Mouse (Mus musculus) hindbrain, embryonic 15.5 days (tissue): Measurements from ENCODE around the gene Cct2. TPM values are rescaled to one million over a fixed set of nuclear protein-coding genes. Genes with fewer than 3 reads are reported as not detected.

ENCODE experiments used
- ATAC-seq: fragments of 200-750 bp; cut with Nextera tagmentation; 2 replicates; pipeline ENCODE4 v1.8.0; 2017; ENCODE audit warnings: low read depth, moderate number of reproducible peaks, moderate TSS enrichment; ENCODE audit not compliant: low FRiP score
- H3K27ac ChIP-seq: fragments of 300-500 bp; sonication (generic); replicated peaks from 2 replicates; pipeline ENCODE4 v1.5.1; 2015; ENCODE audit warnings: mild to moderate bottlenecking, inconsistent platforms
- H3K27me3 ChIP-seq: fragments of 300-500 bp; sonication (generic); 2 replicates; pipeline ENCODE4 v1.6.1; 2015; ENCODE audit warnings: control low read depth, inconsistent platforms
- H3K36me3 ChIP-seq: fragments of 300-500 bp; sonication (generic); 2 replicates; pipeline ENCODE4 v1.6.1; 2015; ENCODE audit warnings: control low read depth, inconsistent platforms
- H3K4me1 ChIP-seq: fragments of 300-500 bp; sonication (generic); replicated peaks from 2 replicates; pipeline ENCODE4 v1.6.1; 2015; ENCODE audit warnings: control low read depth, inconsistent platforms
- H3K4me2 ChIP-seq: fragments of 300-500 bp; sonication (generic); 2 replicates; pipeline ENCODE4 v1.6.1; 2015; ENCODE audit warnings: moderate library complexity, mild to moderate bottlenecking, inconsistent platforms
- H3K4me3 ChIP-seq: fragments of 300-500 bp; sonication (generic); 2 replicates; pipeline ENCODE4 v1.5.1; 2015; ENCODE audit warnings: mild to moderate bottlenecking, inconsistent platforms
- H3K9ac ChIP-seq: fragments of 300-500 bp; sonication (generic); 2 replicates; pipeline ENCODE4 v1.6.1; 2015; ENCODE audit warnings: inconsistent platforms
- H3K9me3 ChIP-seq: fragments of 300-500 bp; sonication (generic); 2 replicates; pipeline ENCODE4 v1.6.1; 2016; ENCODE audit warnings: control low read depth, inconsistent platforms
- WGBS: fragments of 180-500 bp; shearing (Covaris S2); methylation state at CpG from one replicate; pipeline ENCODE4 v1.1.7; 2015; 5-methylcytosine and 5-hydroxymethylcytosine counted together
- polyA plus RNA-seq: library from polyadenylated mRNA; unstranded; fragments of >200 nt; fragmentation: Nextera tagmentation; extraction: Ambion mirVana; gene quantifications from 2 replicates; pipeline ENCODE4 v1.2.1, GENCODE M21; 2015

Gene Cct2
- polyA plus RNA-seq = 237 and 245 TPM in 2 replicates

- under 1% methylated on average over 68 of the region's 68 CpGs for WGBS
- no peaks in the 10 kb centered on the region for H3K9me3 ChIP-seq
- peaks cover 36% of the 10 kb centered on the region for H3K36me3 ChIP-seq
- H3K9ac ChIP-seq = peak within 1 kb of the TSS; percentile 90
- peak; percentile 94 for ATAC-seq
- peak within 1 kb of the TSS; percentile 90 for H3K27ac ChIP-seq
- no peaks in the 10 kb centered on the region for H3K27me3 ChIP-seq
- peak within 1 kb of the TSS; percentile 100 for H3K4me3 ChIP-seq
- H3K4me1 ChIP-seq = peaks cover 13% of the 10 kb centered on the region
- peak within 1 kb of the TSS; percentile 88 for H3K4me2 ChIP-seq
Measured at GRCm38 (mm10) chr10:117063254-117064021, at the start of gene Cct2. Gene Cct2, minus strand, starts transcription at chr10:117063814.

GRCm38 (mm10) chr10:117112545-117112944 is 48.9 kb upstream of the Cct2 start:
- H3K4me1 ChIP-seq = peaks cover 8% of the 10 kb centered on the region; the same call in 1 of the 2 replicates
- no peak overlapping the region for H3K9ac ChIP-seq
- ATAC-seq = peak; percentile 61; the same call in 1 of the 2 replicates
- H3K4me2 ChIP-seq = no peak overlapping the region
- no peaks in the 10 kb centered on the region for H3K27me3 ChIP-seq
- H3K4me3 ChIP-seq = no peak overlapping the region
- no peaks in the 10 kb centered on the region for H3K36me3 ChIP-seq
- 66% methylated on average over 2 of the region's 2 CpGs for WGBS
- no peak overlapping the region for H3K27ac ChIP-seq
- no peaks in the 10 kb centered on the region for H3K9me3 ChIP-seq

GRCm38 (mm10) chr10:117111455-117111854 is 47.8 kb upstream of the Cct2 start:
- WGBS = 49% methylated on average over 7 of the region's 7 CpGs
- Histone ChIP-seq H3K9ac (no peak overlapping the region), H3K27ac (no peak overlapping the region), H3K4me1 (peaks cover 8% of the 10 kb centered on the region; the same call in 1 of the 2 replicates), H3K9me3 (no peaks in the 10 kb centered on the region), H3K4me2 (no peak overlapping the region), H3K36me3 (no peaks in the 10 kb centered on the region), H3K27me3 (no peaks in the 10 kb centered on the region), H3K4me3 (no peak overlapping the region)
- ATAC-seq = no peak

DNA sequence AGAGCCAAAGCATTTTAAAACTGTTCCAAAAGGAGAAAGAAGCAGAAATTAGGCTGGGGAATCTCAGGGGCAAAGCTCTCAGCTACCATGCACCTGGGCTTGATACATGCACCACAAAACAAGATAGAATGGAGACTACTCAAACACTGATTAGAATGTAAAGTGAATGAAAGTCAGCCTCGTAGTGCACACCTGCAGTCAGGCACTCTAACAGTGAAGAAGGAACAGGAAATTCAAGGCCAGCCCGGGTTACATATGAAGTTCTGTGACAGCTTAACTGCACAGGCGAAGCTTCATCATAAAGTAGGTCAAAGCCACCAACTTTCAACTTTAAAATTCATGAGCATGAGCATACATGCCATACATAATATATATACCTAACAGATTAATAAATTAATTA is 46.7 kb upstream of the Cct2 start:
- H3K36me3 ChIP-seq = no peaks in the 10 kb centered on the region
- no peak overlapping the region for H3K27ac ChIP-seq
- H3K9me3 ChIP-seq = no peaks in the 10 kb centered on the region
- WGBS = 73% methylated on average over 3 of the region's 3 CpGs
- no peak overlapping the region for H3K4me2 ChIP-seq
- peaks cover 13% of the 10 kb centered on the region for H3K4me1 ChIP-seq
- no peaks in the 10 kb centered on the region for H3K27me3 ChIP-seq
- no peak overlapping the region for H3K4me3 ChIP-seq
- no peak for ATAC-seq
- H3K9ac ChIP-seq = no peak overlapping the region

- no peak overlapping the region for H3K4me3 ChIP-seq
- 26% methylated on average over 3 of the region's 3 CpGs for WGBS
- no peak for ATAC-seq
- H3K9me3 ChIP-seq = no peaks in the 10 kb centered on the region
- no peaks in the 10 kb centered on the region for H3K27me3 ChIP-seq
- H3K4me2 ChIP-seq = no peak overlapping the region
- no peaks in the 10 kb centered on the region for H3K36me3 ChIP-seq
- H3K9ac ChIP-seq = no peak overlapping the region
- peaks cover 18% of the 10 kb centered on the region for H3K4me1 ChIP-seq
- H3K27ac ChIP-seq = no peak overlapping the region
Measured at GRCm38 (mm10) chr10:117106686-117107085, 43.1 kb upstream of the Cct2 start.

DNA sequence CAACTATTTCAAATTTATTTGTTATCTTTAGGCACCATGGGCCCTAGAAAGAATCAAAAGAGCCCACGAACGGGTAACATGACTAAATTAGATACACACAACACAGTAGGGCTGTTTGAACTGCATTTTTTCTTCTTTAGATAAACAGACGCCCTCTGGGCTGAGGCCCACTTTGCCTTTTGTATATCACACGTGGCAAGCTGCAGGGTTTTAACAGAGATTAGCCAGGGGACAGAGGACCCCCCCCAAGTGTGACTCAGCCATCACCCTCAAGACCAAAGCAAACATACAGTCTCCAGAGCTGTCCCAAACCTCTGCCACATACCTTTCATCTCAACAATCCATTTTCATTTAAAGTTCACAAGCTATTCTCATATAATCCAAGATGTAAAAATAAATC is 42.6 kb upstream of the Cct2 start:
- WGBS = 17% methylated on average over 4 of the region's 4 CpGs
- Histone ChIP-seq H3K9me3 (no peaks in the 10 kb centered on the region), H3K9ac (no peak overlapping the region), H3K27ac (no peak overlapping the region), H3K4me1 (peaks cover 18% of the 10 kb centered on the region), H3K4me3 (no peak overlapping the region), H3K4me2 (no peak overlapping the region), H3K27me3 (no peaks in the 10 kb centered on the region), H3K36me3 (no peaks in the 10 kb centered on the region)
- no peak; the same call in 1 of the 2 replicates for ATAC-seq

- no peak for ATAC-seq
- Histone ChIP-seq H3K36me3 (no peaks in the 10 kb centered on the region), H3K27me3 (no peaks in the 10 kb centered on the region), H3K9ac (no peak overlapping the region), H3K4me3 (no peak overlapping the region), H3K4me1 (peaks cover 14% of the 10 kb centered on the region), H3K9me3 (no peaks in the 10 kb centered on the region), H3K27ac (no peak overlapping the region), H3K4me2 (no peak overlapping the region)
- WGBS = 77% methylated on average over 4 of the region's 4 CpGs
Measured at GRCm38 (mm10) chr10:117105015-117105414, 41.4 kb upstream of the Cct2 start.

DNA sequence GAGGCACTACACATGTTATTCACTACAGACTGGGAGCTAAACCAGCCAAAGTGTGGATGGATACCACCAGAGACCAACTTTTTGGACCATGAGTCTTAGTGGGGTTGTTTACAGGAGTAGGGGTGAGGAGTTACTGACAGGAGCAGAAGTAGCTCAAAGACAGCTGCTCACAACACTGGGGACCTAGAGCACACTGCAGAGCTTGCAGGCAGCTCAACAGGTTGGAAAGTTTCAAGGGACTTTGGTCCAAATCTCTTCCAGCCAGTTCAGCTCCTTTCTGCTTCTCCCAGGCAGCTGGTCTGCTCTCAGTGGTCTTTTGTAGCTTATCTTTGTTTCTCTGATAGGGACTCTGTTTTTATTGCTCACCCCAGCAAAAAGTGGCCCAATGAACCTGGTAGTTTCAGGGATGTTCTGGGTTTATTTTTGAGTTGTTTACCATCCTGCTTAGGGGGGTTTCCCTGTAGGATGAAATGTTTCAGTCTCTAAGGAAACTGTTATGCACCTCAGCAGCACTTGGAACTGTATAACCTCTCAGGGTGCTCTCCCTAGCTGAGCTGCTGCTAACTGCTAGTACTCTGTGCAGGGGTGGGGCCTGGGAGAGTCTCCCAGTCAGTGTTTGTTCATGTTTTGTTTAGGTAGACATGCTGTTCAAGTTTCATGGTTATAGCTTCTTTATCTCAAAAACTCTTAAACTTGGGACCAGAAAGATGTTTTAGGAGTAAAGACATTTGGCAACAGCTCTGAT is 40.4 kb upstream of the Cct2 start:
- Histone ChIP-seq H3K4me1 (peaks cover 10% of the 10 kb centered on the region), H3K9ac (no peak overlapping the region), H3K4me3 (no peak overlapping the region), H3K27ac (no peak overlapping the region), H3K36me3 (no peaks in the 10 kb centered on the region), H3K9me3 (no peaks in the 10 kb centered on the region), H3K27me3 (no peaks in the 10 kb centered on the region), H3K4me2 (no peak overlapping the region)
- no peak for ATAC-seq

DNA sequence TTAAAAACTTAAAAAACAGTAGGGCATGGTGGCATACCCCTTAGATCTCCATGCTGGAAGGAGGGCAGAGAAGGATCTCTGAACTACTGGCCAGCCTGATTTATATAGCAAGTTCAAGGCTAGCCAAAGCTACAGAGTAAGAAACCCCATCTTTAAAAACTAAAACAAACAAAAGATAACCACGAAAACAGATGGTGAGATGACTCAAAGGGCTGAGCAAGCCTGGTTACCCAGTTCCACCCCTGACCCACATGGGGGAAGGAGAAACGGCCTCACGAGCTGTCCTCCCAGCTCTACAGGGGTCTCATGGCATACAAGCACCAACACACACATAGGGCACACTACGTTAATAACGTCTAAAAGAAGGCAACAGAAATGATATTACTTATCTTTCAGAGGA is 36.6 kb upstream of the Cct2 start:
- Histone ChIP-seq H3K27me3 (no peaks in the 10 kb centered on the region), H3K36me3 (no peaks in the 10 kb centered on the region), H3K9ac (no peak overlapping the region), H3K4me2 (no peak overlapping the region), H3K9me3 (no peaks in the 10 kb centered on the region), H3K27ac (no peak overlapping the region), H3K4me1 (peaks cover 8% of the 10 kb centered on the region; the same call in 1 of the 2 replicates), H3K4me3 (no peak overlapping the region)
- no peak for ATAC-seq
- WGBS = 80% methylated on average over 5 of the region's 5 CpGs

GRCm38 (mm10) chr10:117097116-117097698 is 33.6 kb upstream of the Cct2 start:
- no peak overlapping the region for H3K4me2 ChIP-seq
- H3K4me1 ChIP-seq = peaks cover 19% of the 10 kb centered on the region
- no peaks in the 10 kb centered on the region for H3K27me3 ChIP-seq
- H3K9ac ChIP-seq = no peak overlapping the region
- no peaks in the 10 kb centered on the region for H3K9me3 ChIP-seq
- H3K27ac ChIP-seq = no peak overlapping the region
- 69% methylated on average over 2 of the region's 2 CpGs for whole genome bisulfite sequencing
- 0 out of 2 replicates have a peak, but pooled peaks cover 2% of the 10 kb centered on the region for H3K36me3 ChIP-seq
- H3K4me3 ChIP-seq = no peak overlapping the region
- no peak for ATAC-seq

DNA sequence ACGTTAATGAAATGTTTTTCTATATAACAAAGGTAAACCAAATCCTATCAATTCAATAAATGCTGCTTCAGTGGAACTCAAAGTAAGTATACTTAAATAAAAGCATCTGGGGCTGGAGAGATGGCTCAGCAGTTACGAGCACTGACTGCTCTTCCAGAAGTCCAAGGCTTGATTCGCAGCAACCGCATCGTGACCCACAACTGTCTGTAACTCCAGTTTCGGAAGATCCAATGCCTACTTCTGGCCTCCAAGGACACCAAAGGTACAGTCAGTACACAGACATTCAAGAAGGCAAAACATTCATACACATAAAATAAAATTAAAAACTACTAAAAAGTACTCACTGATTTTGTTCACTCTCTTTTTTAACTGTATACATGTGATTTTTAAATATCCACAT is 32.5 kb upstream of the Cct2 start:
- 80% methylated on average over 6 of the region's 6 CpGs for WGBS
- no peaks in the 10 kb centered on the region for H3K9me3 ChIP-seq
- H3K27me3 ChIP-seq = no peaks in the 10 kb centered on the region
- ATAC-seq = no peak
- H3K4me1 ChIP-seq = peaks cover 19% of the 10 kb centered on the region
- no peak overlapping the region for H3K4me2 ChIP-seq
- H3K9ac ChIP-seq = no peak overlapping the region
- no peak overlapping the region for H3K4me3 ChIP-seq
- 0 out of 2 replicates have a peak, but pooled peaks cover 2% of the 10 kb centered on the region for H3K36me3 ChIP-seq
- H3K27ac ChIP-seq = peak overlapping the region; percentile 34; the same call in 1 of the 2 replicates
